Comparison of ENCODE assay signal across 21 mouse cellular contexts in genomic region chr16:24364030-24364687, GRCm38 (mm10). TPM values are rescaled to one million over a fixed set of nuclear protein-coding genes. Genes with fewer than 3 reads are reported as not detected.
DNase-seq lines count a peak whose midpoint lies in the region; TF ChIP-seq lines count a peak whose summit lies in the region.
"Had no signal": no experiment of that assay in that cellular context is flagged by ENCODE, and none has a peak within 500 bp of the region (broad histone marks: within the 10 kb centered on the region; RNA-seq: fewer than 3 reads in every experiment).

No protein-coding gene starts in this region.

- peak; percentile 62 to 69 for DNase-seq in lung, adult 18-20 months
- DNase-seq in lung, postnatal 4 days, result no peak
- peak; percentile 83 for DNase-seq in 3T3-L1 (ENCODE audit: low read depth, low spot score)
- no peak for DNase-seq in cerebellum, adult 11 months
- DNase-seq in gastrocnemius, postnatal 10 days, result no peak
- no peak for DNase-seq in kidney, postnatal 10 days
- DNase-seq: cerebellum, adult 18-20 months; cerebellum, postnatal 14 days; gastrocnemius, postnatal 36 days; kidney, postnatal 4 days; left cerebral cortex, postnatal 4 days; right cerebral cortex, adult 18-20 months; right cerebral cortex, postnatal 4 days; thymus, adult 2 months had no signal

- peak overlapping the region; percentile 55; the same call in 1 of the 2 replicates for H3K27ac ChIP-seq in embryonic fibroblast, embryonic 13.5 days (ENCODE audit: insufficient read depth, low read length)
- H3K27ac ChIP-seq in small intestine, adult 2 months (ENCODE audit: insufficient read depth, low read depth, low read length), result 0 out of 2 replicates have a peak overlapping the region, but pooled peaks have one; percentile 15
- H3K27ac ChIP-seq: heart, adult 2 months; hindbrain, embryonic 13.5 days; limb, embryonic 15.5 days; neural tube, embryonic 15.5 days; stomach, embryonic 15.5 days had no signal

- WGBS in small intestine, adult 2 months, result 22% methylated on average over 7 of the region's 7 CpGs

- no peak overlapping the region for H3K4me3 ChIP-seq in embryonic fibroblast, embryonic 13.5 days (ENCODE audit: insufficient read depth, low read length)
- H3K4me3 ChIP-seq in small intestine, adult 2 months (ENCODE audit: low read depth, low read length), result no peak overlapping the region
- H3K4me3 ChIP-seq: heart, adult 2 months; hindbrain, embryonic 13.5 days; limb, embryonic 15.5 days; neural tube, embryonic 15.5 days; stomach, embryonic 15.5 days had no signal

- H3K27me3 ChIP-seq in small intestine, adult 2 months (ENCODE audit: control insufficient read depth, insufficient read depth, low read length), result no peaks in the 10 kb centered on the region
- H3K27me3 ChIP-seq: limb, embryonic 15.5 days; neural tube, embryonic 15.5 days; stomach, embryonic 15.5 days had no signal

- peaks cover 18% of the 10 kb centered on the region for H3K4me1 ChIP-seq in embryonic fibroblast, embryonic 13.5 days (ENCODE audit: control insufficient read depth, insufficient read depth, low read length)
- peaks cover 6% of the 10 kb centered on the region; the same call in 1 of the 2 replicates for H3K4me1 ChIP-seq in small intestine, adult 2 months (ENCODE audit: control insufficient read depth, insufficient read depth, insufficient read length, low read length)
- H3K4me1 ChIP-seq: hindbrain, embryonic 13.5 days; neural tube, embryonic 15.5 days; stomach, embryonic 15.5 days had no signal

- no peak for TF ChIP-seq CTCF in embryonic fibroblast, embryonic 13.5 days (IDR thresholded peaks at IDR 0.05; ENCODE audit: borderline replicate concordance, insufficient read depth, low read length)
- no peak for TF ChIP-seq CTCF in small intestine, adult 2 months (IDR thresholded peaks at IDR 0.05; ENCODE audit: extremely low read depth, insufficient read length, insufficient replicate concordance, low read depth, low read length)

- no peak for TF ChIP-seq POLR2A in embryonic fibroblast, embryonic 13.5 days (IDR thresholded peaks at IDR 0.05; ENCODE audit: low read depth, low read length)
- TF ChIP-seq POLR2A in small intestine, adult 2 months (IDR thresholded peaks at IDR 0.05; ENCODE audit: low read depth, low read length), result no peak

- no peaks in the 10 kb centered on the region for H3K36me3 ChIP-seq in small intestine, adult 2 months (ENCODE audit: control insufficient read depth, insufficient read depth, low read length)
- H3K36me3 ChIP-seq: hindbrain, embryonic 13.5 days; limb, embryonic 15.5 days; neural tube, embryonic 15.5 days; stomach, embryonic 15.5 days had no signal

RNA-seq across cellular contexts. Expression of gene Lpp, which starts 29.1 kb away (rescaled TPM):
- polyA plus RNA-seq in embryonic fibroblast, embryonic 13.5 days (2011; ENCODE audit: insufficient read length, low read depth, missing spikeins), result 256 and 360 TPM in 2 replicates
- polyA plus RNA-seq in small intestine, adult 2 months (2012; rRNA removed), result 14.2 and 23.6 TPM in 2 replicates
- total RNA-seq in gastrocnemius, postnatal 10 days (2021), result 10 to 100 TPM; 34.6 to 45.1 TPM

Comparison
In these comparisons a context has a peak if more than half of its experiments do, and no peak if none do; other contexts are left out.
1. DNase-seq: peak in lung, adult 18-20 months (2 of 2) and 3T3-L1 (single experiment); none in lung, postnatal 4 days (0 of 2), cerebellum, adult 11 months (single experiment), gastrocnemius, postnatal 10 days (single experiment) and kidney, postnatal 10 days (single experiment).
2. RNA of gene Lpp, which starts 29.1 kb away (polyA plus RNA-seq): 256 to 360 TPM in embryonic fibroblast, embryonic 13.5 days; 14.2 to 23.6 TPM in small intestine, adult 2 months; every median in the first group is over 10 times any median in the second.